Mouse (Mus musculus): Measurements from ENCODE around the gene Tnnc1. TPM values are rescaled to one million over a fixed set of nuclear protein-coding genes. Genes with fewer than 3 reads are reported as not detected.

Gene Tnnc1
- polyA plus RNA-seq, 1 experiment from 2014 or later: 1.3 TPM

Other genes with a start within 250 kb of the Tnnc1 start
- 72.7 and 76.2 TPM in 2 replicates for gene Glt8d1, start 206.9 kb upstream of the Tnnc1 start, polyA plus RNA-seq (2014; fragmentation: Nextera tagmentation; extraction: Ambion mirVana)
- gene Spcs1, start 206.6 kb upstream of the Tnnc1 start, polyA plus RNA-seq (2014; fragmentation: Nextera tagmentation; extraction: Ambion mirVana): 411 and 417 TPM in 2 replicates
- 119 TPM in 2 replicates for gene Pbrm1, start 189.2 kb upstream of the Tnnc1 start, polyA plus RNA-seq (2014; fragmentation: Nextera tagmentation; extraction: Ambion mirVana)
- gene Gnl3, start 189.2 kb upstream of the Tnnc1 start, polyA plus RNA-seq (2014; fragmentation: Nextera tagmentation; extraction: Ambion mirVana): 124 and 128 TPM in 2 replicates
- gene Smim4, start 79.4 kb upstream of the Tnnc1 start, polyA plus RNA-seq (2014; fragmentation: Nextera tagmentation; extraction: Ambion mirVana): 65.0 and 80.1 TPM in 2 replicates
- 324 and 357 TPM in 2 replicates for gene Nt5dc2, start 77.3 kb upstream of the Tnnc1 start, polyA plus RNA-seq (2014; fragmentation: Nextera tagmentation; extraction: Ambion mirVana)
- gene Stab1, start 39.7 kb upstream of the Tnnc1 start, polyA plus RNA-seq (2014; fragmentation: Nextera tagmentation; extraction: Ambion mirVana): 48.3 and 54.4 TPM in 2 replicates
- gene Nisch, start 8.6 kb downstream of the Tnnc1 start, polyA plus RNA-seq (2014; fragmentation: Nextera tagmentation; extraction: Ambion mirVana): 347 and 368 TPM in 2 replicates
- gene Sema3g, start 9.5 kb downstream of the Tnnc1 start, polyA plus RNA-seq (2014; fragmentation: Nextera tagmentation; extraction: Ambion mirVana): 0.34 and 0.43 TPM in 2 replicates
- gene Phf7, start 43.0 kb downstream of the Tnnc1 start, polyA plus RNA-seq (2014; fragmentation: Nextera tagmentation; extraction: Ambion mirVana): 11.3 and 13.5 TPM in 2 replicates
- 73.1 and 73.7 TPM in 2 replicates for gene Bap1, start 43.1 kb downstream of the Tnnc1 start, polyA plus RNA-seq (2014; fragmentation: Nextera tagmentation; extraction: Ambion mirVana)
- 7.0 and 10.2 TPM in 2 replicates for gene Dnah1, start 115.6 kb downstream of the Tnnc1 start, polyA plus RNA-seq (2014; fragmentation: Nextera tagmentation; extraction: Ambion mirVana)
- gene Capn7, start 128.3 kb downstream of the Tnnc1 start, polyA plus RNA-seq (2014; fragmentation: Nextera tagmentation; extraction: Ambion mirVana): 42.1 and 45.1 TPM in 2 replicates
- 8.9 and 10.7 TPM in 2 replicates for gene Sh3bp5, start 227.8 kb downstream of the Tnnc1 start, polyA plus RNA-seq (2014; fragmentation: Nextera tagmentation; extraction: Ambion mirVana)

All from stomach, embryonic 14.5 days (tissue).